Mouse (Mus musculus) stomach, postnatal 0 days (tissue): Measurements from ENCODE around the gene Kat14. TPM values are rescaled to one million over a fixed set of nuclear protein-coding genes. Genes with fewer than 3 reads are reported as not detected.
A peak's percentile ranks its signal among the peaks of the same experiment; 100 is the strongest.

Experiments
- ATAC-seq: fragments of 200-750 bp; cut with Nextera tagmentation; 2 replicates; pipeline ENCODE4 v1.8.0; 2017; ENCODE audit not compliant: low FRiP score, low TSS enrichment
- DNase-seq: peaks from one replicate; pipeline ENCODE4 v3.0.0-alpha.2; 2016; ENCODE audit warnings: low spot score
- H3K27ac ChIP-seq: fragments of 300-500 bp; sonication (generic); replicated peaks from 2 replicates; pipeline ENCODE4 v1.5.1; 2014; ENCODE audit warnings: mild to moderate bottlenecking, control low read depth
- H3K27me3 ChIP-seq: fragments of 300-500 bp; sonication (generic); 2 replicates; pipeline ENCODE4 v1.6.1; 2014; ENCODE audit warnings: low read length; ENCODE audit not compliant: control insufficient read depth, insufficient read depth
- H3K36me3 ChIP-seq: fragments of 300-500 bp; sonication (generic); 2 replicates; pipeline ENCODE4 v1.6.1; 2014; ENCODE audit warnings: low read length, mixed read lengths; ENCODE audit not compliant: control insufficient read depth, insufficient read depth
- H3K4me1 ChIP-seq: fragments of 300-500 bp; sonication (generic); replicated peaks from 2 replicates; pipeline ENCODE4 v1.6.1; 2014; ENCODE audit warnings: antibody characterized with exemption; ENCODE audit not compliant: control insufficient read depth, insufficient read depth
- H3K4me2 ChIP-seq: fragments of 300-500 bp; sonication (generic); replicated peaks from 2 replicates; pipeline ENCODE4 v1.6.1; 2014; ENCODE audit warnings: low read depth, mild to moderate bottlenecking, control low read depth, moderate library complexity
- H3K4me3 ChIP-seq: fragments of 300-500 bp; sonication (generic); 2 replicates; pipeline ENCODE4 v1.5.1; 2014; ENCODE audit warnings: low read depth, low read length, control low read depth
- H3K9ac ChIP-seq: fragments of 300-500 bp; sonication (generic); 2 replicates; pipeline ENCODE4 v1.6.1; 2014; ENCODE audit warnings: mild to moderate bottlenecking, low read length, control low read depth, mixed read lengths
- H3K9me3 ChIP-seq: fragments of 300-500 bp; sonication (generic); 2 replicates; pipeline ENCODE4 v1.6.1; 2016; ENCODE audit warnings: low read length; ENCODE audit not compliant: control insufficient read depth
- CTCF ChIP-seq: IDR thresholded peaks from 2 replicates; pipeline ENCODE4 v1.5.1; 2016; ENCODE audit warnings: antibody characterized with exemption, low read depth, mild to moderate bottlenecking, moderate library complexity
- EP300 ChIP-seq: optimal IDR thresholded peaks from 2 replicates; pipeline ENCODE3; 2016; ENCODE audit warnings: antibody characterized with exemption
- WGBS: fragments of 180-500 bp; shearing (Covaris S2); extraction: QIAGEN DNeasy Blood & Tissue Kit; methylation state at CpG from one replicate; pipeline ENCODE4 v1.1.7; 2014; 5-methylcytosine and 5-hydroxymethylcytosine counted together
- polyA plus RNA-seq: library from polyadenylated mRNA; unstranded; fragments of >200 nt; fragmentation: Nextera tagmentation; extraction: Ambion mirVana; gene quantifications from 2 replicates; pipeline ENCODE4 v1.2.1, GENCODE M21; 2015

Gene Kat14
- polyA plus RNA-seq, 1 experiment from 2014 or later: 20.9 TPM

- TF ChIP-seq EP300 (no peak), CTCF (no peak)
- Histone ChIP-seq H3K9ac (no peak overlapping the region), H3K27me3 (no peaks in the 10 kb centered on the region), H3K36me3 (no peaks in the 10 kb centered on the region), H3K4me1 (no peaks in the 10 kb centered on the region), H3K4me2 (no peak overlapping the region), H3K9me3 (no peaks in the 10 kb centered on the region), H3K27ac (no peak overlapping the region; the same call in 1 of the 2 replicates), H3K4me3 (no peak overlapping the region)
- ATAC-seq (peak; percentile 87), DNase-seq (no peak)
- 59% methylated on average over 7 of the region's 7 CpGs for WGBS
Measured at GRCm38 (mm10) chr2:144429171-144429570, 60.4 kb downstream of the Kat14 start.

- H3K36me3 ChIP-seq: no peaks in the 10 kb centered on the region
- H3K4me1 ChIP-seq: no peaks in the 10 kb centered on the region
- H3K4me3 ChIP-seq: no peak overlapping the region
- DNase-seq (no peak), ATAC-seq (no peak)
- no peak overlapping the region for H3K27ac ChIP-seq
- no peaks in the 10 kb centered on the region for H3K27me3 ChIP-seq
- TF ChIP-seq EP300 (no peak), CTCF (no peak)
- no peaks in the 10 kb centered on the region for H3K9me3 ChIP-seq
- 69% methylated on average over 5 of the region's 5 CpGs for WGBS
- H3K9ac ChIP-seq: no peak overlapping the region
- no peak overlapping the region for H3K4me2 ChIP-seq
Measured at GRCm38 (mm10) chr2:144431286-144431825, 62.6 kb downstream of the Kat14 start.

- ATAC-seq (no peak), DNase-seq (no peak)
- no peaks in the 10 kb centered on the region for H3K4me1 ChIP-seq
- no peak overlapping the region for H3K4me3 ChIP-seq
- no peak overlapping the region for H3K27ac ChIP-seq
- H3K4me2 ChIP-seq: no peak overlapping the region
- H3K9me3 ChIP-seq: no peaks in the 10 kb centered on the region
- H3K36me3 ChIP-seq: no peaks in the 10 kb centered on the region
- WGBS: 67% methylated on average over 10 of the region's 10 CpGs
- no peak overlapping the region for H3K9ac ChIP-seq
- no peaks in the 10 kb centered on the region for H3K27me3 ChIP-seq
- TF ChIP-seq CTCF: no peak
- TF ChIP-seq EP300: no peak
Measured at GRCm38 (mm10) chr2:144435679-144436078, 66.9 kb downstream of the Kat14 start.

GRCm38 (mm10) chr2:144438424-144438823 is 69.6 kb downstream of the Kat14 start:
- TF ChIP-seq CTCF: peak; percentile 54
- TF ChIP-seq EP300: no peak
- Histone ChIP-seq H3K4me2 (no peak overlapping the region), H3K9me3 (no peaks in the 10 kb centered on the region), H3K4me1 (no peaks in the 10 kb centered on the region), H3K4me3 (no peak overlapping the region), H3K9ac (no peak overlapping the region), H3K27me3 (no peaks in the 10 kb centered on the region), H3K27ac (no peak overlapping the region), H3K36me3 (no peaks in the 10 kb centered on the region)
- DNase-seq (no peak), ATAC-seq (no peak)
- 64% methylated on average over 4 of the region's 4 CpGs for WGBS

- WGBS: 46% methylated on average over 3 of the region's 3 CpGs
- H3K9me3 ChIP-seq: no peaks in the 10 kb centered on the region
- H3K27me3 ChIP-seq: no peaks in the 10 kb centered on the region
- DNase-seq: no peak
- H3K36me3 ChIP-seq: no peaks in the 10 kb centered on the region
- ATAC-seq: no peak
- no peak for TF ChIP-seq CTCF
- TF ChIP-seq EP300: no peak
- no peak overlapping the region for H3K27ac ChIP-seq
- H3K9ac ChIP-seq: no peak overlapping the region
- H3K4me1 ChIP-seq: no peaks in the 10 kb centered on the region
- H3K4me2 ChIP-seq: no peak overlapping the region
- no peak overlapping the region for H3K4me3 ChIP-seq
Measured at GRCm38 (mm10) chr2:144439191-144439700, 70.5 kb downstream of the Kat14 start.

- Histone ChIP-seq H3K4me2 (no peak overlapping the region), H3K9me3 (no peaks in the 10 kb centered on the region), H3K4me3 (no peak overlapping the region), H3K27me3 (no peaks in the 10 kb centered on the region), H3K36me3 (no peaks in the 10 kb centered on the region), H3K9ac (no peak overlapping the region), H3K4me1 (no peaks in the 10 kb centered on the region), H3K27ac (peak overlapping the region; percentile 84)
- WGBS: 45% methylated on average over 11 of the region's 11 CpGs
- TF ChIP-seq EP300: no peak
- TF ChIP-seq CTCF: no peak
- peak; percentile 93 for ATAC-seq
- DNase-seq: peak; percentile 80
Measured at GRCm38 (mm10) chr2:144441386-144441915, 72.7 kb downstream of the Kat14 start.
